Mouse (Mus musculus): ENCODE measurements around the gene Ppp1cc.
A peak's percentile ranks its signal among the peaks of the same experiment; 100 is the strongest.

DNA sequence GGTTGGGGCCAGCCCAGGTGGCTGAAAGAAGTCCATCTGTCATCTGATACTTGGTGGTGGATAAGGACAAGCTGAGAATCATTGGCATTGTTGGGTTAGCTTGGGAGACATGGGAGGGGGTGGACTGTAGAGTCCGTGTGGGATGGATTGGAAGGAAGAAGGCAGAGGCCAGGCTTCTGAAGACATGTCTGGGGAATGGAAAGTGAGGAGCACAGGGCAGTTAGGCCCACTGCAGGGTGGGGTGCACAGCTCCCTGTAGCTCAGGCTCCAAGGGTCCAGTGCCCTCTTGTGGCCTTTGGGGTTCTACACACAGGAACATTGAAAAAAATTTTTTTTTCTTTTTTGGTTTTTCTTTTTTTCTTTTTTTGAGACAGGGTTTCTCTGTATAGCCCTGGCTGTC lies 18.3 kb downstream of the Ppp1cc start:
- peak; percentile 80 for TF ChIP-seq CTCF (IDR thresholded peaks at IDR 0.05; ENCODE audit: borderline replicate concordance, insufficient read depth, low read depth, low read length)
- no peak for TF ChIP-seq POLR2A (IDR thresholded peaks at IDR 0.05; ENCODE audit: borderline replicate concordance, insufficient read depth, low read length)

All from cerebellum, adult 2 months (tissue).